Mouse (Mus musculus): ENCODE measurements at regions not wholly inside any gene's neighbourhood (a gene's known extent, or its start where the extent isn't known, plus 50 kb on each side); places are given as distances from the start of the nearest gene placed in this dataset.

- DNase-seq, result no peak
These were observed 420.6 kb downstream of the Lmo4 start for GRCm38 (mm10) chr3:143784353-143784791.

- no peak for DNase-seq
These were observed 426.9 kb downstream of the Lmo4 start for GRCm38 (mm10) chr3:143778161-143778560.

- DNase-seq, result no peak
These were observed 445.7 kb downstream of the Lmo4 start for GRCm38 (mm10) chr3:143759337-143759736.

- DNase-seq, result no peak
These were observed 451.8 kb downstream of the Lmo4 start for GRCm38 (mm10) chr3:143753197-143753596.

GRCm38 (mm10) chr3:143752660-143753059 is 452.4 kb downstream of the Lmo4 start:
- DNase-seq, result no peak

- DNase-seq, result no peak
These were observed 454.9 kb downstream of the Lmo4 start for GRCm38 (mm10) chr3:143750128-143750527.

- no peak for DNase-seq
These were observed 461.4 kb downstream of the Lmo4 start for GRCm38 (mm10) chr3:143743649-143744048.

GRCm38 (mm10) chr3:143742786-143743571 is 462.0 kb downstream of the Lmo4 start:
- no peak for DNase-seq

GRCm38 (mm10) chr3:143738676-143739075 is 466.3 kb downstream of the Lmo4 start:
- no peak for DNase-seq

- DNase-seq, result no peak
These were observed 467.2 kb downstream of the Lmo4 start for GRCm38 (mm10) chr3:143737844-143738243.

- no peak for DNase-seq
These were observed 468.2 kb downstream of the Lmo4 start for GRCm38 (mm10) chr3:143736651-143737398.

- DNase-seq, result no peak
These were observed 470.2 kb downstream of the Lmo4 start for GRCm38 (mm10) chr3:143734791-143735190.

GRCm38 (mm10) chr3:143732966-143733725 is 471.9 kb downstream of the Lmo4 start:
- no peak for DNase-seq

- no peak for DNase-seq
These were observed 475.4 kb downstream of the Lmo4 start for GRCm38 (mm10) chr3:143729473-143730076.

- DNase-seq, result no peak
These were observed 482.4 kb downstream of the Lmo4 start for GRCm38 (mm10) chr3:143722571-143722970.

- no peak for DNase-seq
These were observed 482.9 kb downstream of the Lmo4 start for GRCm38 (mm10) chr3:143722082-143722481.

- no peak for DNase-seq
These were observed 491.8 kb downstream of the Lmo4 start for GRCm38 (mm10) chr3:143713183-143713582.

GRCm38 (mm10) chr3:143710805-143711469 is 494.1 kb downstream of the Lmo4 start:
- no peak for DNase-seq

GRCm38 (mm10) chr3:143706679-143707078 is 498.3 kb downstream of the Lmo4 start:
- no peak for DNase-seq

GRCm38 (mm10) chr3:143694817-143695216 is 510.2 kb downstream of the Lmo4 start:
- no peak for DNase-seq

GRCm38 (mm10) chr3:143685742-143686141 is 519.3 kb downstream of the Lmo4 start:
- DNase-seq, result no peak

GRCm38 (mm10) chr3:143678186-143678585 is 526.8 kb downstream of the Lmo4 start:
- no peak for DNase-seq
